Mouse (Mus musculus) kidney, adult 2 months (tissue): ENCODE data around the gene Sec62. TPM values are rescaled to one million over a fixed set of nuclear protein-coding genes. Genes with fewer than 3 reads are reported as not detected.

Experiments used
- DNase-seq: peaks from one replicate; pipeline ENCODE4 v3.0.0; 2021
- H3K27ac ChIP-seq: fragments of 200-500 bp; 2 replicates; pipeline ENCODE4 v1.5.1; 2012; ENCODE audit warnings: low read depth, low read length, control low read depth, inconsistent platforms; ENCODE audit not compliant: insufficient read depth
- H3K27me3 ChIP-seq: fragments of 200-500 bp; replicated peaks from 2 replicates; pipeline ENCODE4 v1.6.1; 2012; ENCODE audit warnings: mild to moderate bottlenecking, moderate library complexity, low read length, inconsistent platforms; ENCODE audit not compliant: control insufficient read depth, insufficient read depth
- H3K36me3 ChIP-seq: fragments of 200-500 bp; 2 replicates; pipeline ENCODE4 v1.6.1; 2012; ENCODE audit warnings: mild to moderate bottlenecking, moderate library complexity, low read length, inconsistent platforms; ENCODE audit not compliant: control insufficient read depth, insufficient read depth
- H3K4me1 ChIP-seq: fragments of 200-500 bp; 2 replicates; pipeline ENCODE4 v1.6.1; 2011; ENCODE audit warnings: low read length; ENCODE audit not compliant: control insufficient read depth, insufficient read depth
- H3K4me3 ChIP-seq: fragments of 200-500 bp; 2 replicates; pipeline ENCODE4 v1.5.1; 2011; ENCODE audit warnings: mild to moderate bottlenecking, low read depth, low read length, control low read depth; ENCODE audit not compliant: insufficient read depth
- CTCF ChIP-seq: fragments of 200-500 bp; conservative IDR thresholded peaks from 2 replicates; pipeline ENCODE4 v1.5.1; 2011; ENCODE audit warnings: low read depth, mild to moderate bottlenecking, control low read depth, low read length, moderate library complexity, mixed read lengths; ENCODE audit not compliant: insufficient read depth, insufficient read length
- POLR2A ChIP-seq: fragments of 200-500 bp; IDR thresholded peaks from one replicate; pipeline ENCODE4 v1.6.1; 2011; ENCODE audit warnings: low read depth, low read length, control low read depth
- WGBS: fragments of 180-500 bp; shearing (Covaris S2); methylation state at CpG from one replicate; pipeline ENCODE4 v1.1.7; 2018; 5-methylcytosine and 5-hydroxymethylcytosine counted together
- polyA plus RNA-seq: library from polyadenylated mRNA; depleted of rRNA; stranded (reverse); fragments of >200 nt; gene quantifications from 2 replicates; pipeline ENCODE4 v1.2.3, GENCODE M21; 2012

The Sec62 gene
- polyA plus RNA-seq, 1 experiment = 52.0 TPM

- WGBS = 25% methylated on average over 7 of the region's 7 CpGs
- no peaks in the 10 kb centered on the region for H3K27me3 ChIP-seq
- peaks cover 14% of the 10 kb centered on the region; the same call in 1 of the 2 replicates for H3K4me1 ChIP-seq
- DNase-seq = peak; percentile 93
- TF ChIP-seq CTCF (no peak), POLR2A (no peak)
- H3K27ac ChIP-seq = peak overlapping the region; percentile 91
- H3K36me3 ChIP-seq = no peaks in the 10 kb centered on the region
- H3K4me3 ChIP-seq = no peak overlapping the region
Measured at GRCm38 (mm10) chr3:30766177-30766576, 26.5 kb upstream of the Sec62 start.

- TF ChIP-seq POLR2A = no peak
- no peak for TF ChIP-seq CTCF
- DNase-seq = no peak
- H3K4me1 ChIP-seq = peaks cover 19% of the 10 kb centered on the region
- no peaks in the 10 kb centered on the region for H3K27me3 ChIP-seq
- H3K4me3 ChIP-seq = no peak overlapping the region
- no peaks in the 10 kb centered on the region for H3K36me3 ChIP-seq
- WGBS = 93% methylated on average over 6 of the region's 6 CpGs
- H3K27ac ChIP-seq = no peak overlapping the region
Measured at GRCm38 (mm10) chr3:30767271-30767670, 25.4 kb upstream of the Sec62 start.

GRCm38 (mm10) chr3:30769755-30770515 lies 22.7 kb upstream of the Sec62 start:
- DNase-seq = peak; percentile 23
- no peaks in the 10 kb centered on the region for H3K36me3 ChIP-seq
- no peak overlapping the region for H3K27ac ChIP-seq
- H3K27me3 ChIP-seq = no peaks in the 10 kb centered on the region
- peaks cover 28% of the 10 kb centered on the region for H3K4me1 ChIP-seq
- TF ChIP-seq POLR2A = no peak
- TF ChIP-seq CTCF = no peak
- WGBS = 67% methylated on average over 10 of the region's 10 CpGs
- no peak overlapping the region for H3K4me3 ChIP-seq

GRCm38 (mm10) chr3:30771560-30771959 lies 21.1 kb upstream of the Sec62 start:
- WGBS = 95% methylated on average over 1 of the region's 1 CpGs
- no peak for DNase-seq
- Histone ChIP-seq H3K36me3 (no peaks in the 10 kb centered on the region), H3K27ac (no peak overlapping the region; the same call in 1 of the 2 replicates), H3K4me1 (peaks cover 15% of the 10 kb centered on the region), H3K4me3 (no peak overlapping the region), H3K27me3 (no peaks in the 10 kb centered on the region)
- no peak for TF ChIP-seq CTCF
- no peak for TF ChIP-seq POLR2A

- H3K4me3 ChIP-seq = no peak overlapping the region
- H3K27me3 ChIP-seq = no peaks in the 10 kb centered on the region
- no peaks in the 10 kb centered on the region for H3K36me3 ChIP-seq
- peaks cover 13% of the 10 kb centered on the region for H3K4me1 ChIP-seq
- peak; percentile 84 for DNase-seq
- no peak for TF ChIP-seq CTCF
- no peak for TF ChIP-seq POLR2A
- H3K27ac ChIP-seq = peak overlapping the region; percentile 87
- 31% methylated on average over 4 of the region's 4 CpGs for WGBS
Measured at GRCm38 (mm10) chr3:30772631-30773030, 20.0 kb upstream of the Sec62 start.

- Histone ChIP-seq H3K4me1 (peaks cover 13% of the 10 kb centered on the region), H3K4me3 (no peak overlapping the region), H3K27ac (no peak overlapping the region), H3K27me3 (no peaks in the 10 kb centered on the region), H3K36me3 (no peaks in the 10 kb centered on the region)
- DNase-seq = no peak
- no peak for TF ChIP-seq POLR2A
- 92% methylated on average over 5 of the region's 5 CpGs for WGBS
Measured at GRCm38 (mm10) chr3:30774677-30775076, 18.0 kb upstream of the Sec62 start.

- no peak for DNase-seq
- no peaks in the 10 kb centered on the region for H3K27me3 ChIP-seq
- 80% methylated on average over 5 of the region's 5 CpGs for WGBS
- TF ChIP-seq CTCF (no peak), POLR2A (no peak)
- H3K36me3 ChIP-seq = no peaks in the 10 kb centered on the region
- no peak overlapping the region for H3K27ac ChIP-seq
- H3K4me1 ChIP-seq = peaks cover 2% of the 10 kb centered on the region; the same call in 1 of the 2 replicates
- H3K4me3 ChIP-seq = no peak overlapping the region
Measured at GRCm38 (mm10) chr3:30777984-30778383, 14.7 kb upstream of the Sec62 start.
